In genomic region chr3:107709156-107709555, GRCm38 (mm10) we compare ENCODE assay signal across 14 mouse cellular contexts. TPM values are rescaled to one million over a fixed set of nuclear protein-coding genes. Genes with fewer than 3 reads are reported as not detected.
DNase-seq lines count a peak whose midpoint lies in the region.
"Had no signal": no experiment of that assay in that cellular context is flagged by ENCODE, and none has a peak within 500 bp of the region (broad histone marks: within the 10 kb centered on the region; RNA-seq: fewer than 3 reads in every experiment).

No protein-coding gene starts in this region.

- intact Hi-C loops in heart, postnatal 14 days (cut with DNase I): no loop called here

- DNase-seq in adrenal gland, postnatal 10 days: peak; percentile 20
- DNase-seq in adrenal gland, adult 18-20 months (ENCODE audit: low spot score in 2 of 2): no peak
- peak; percentile 79 for DNase-seq in heart, adult 11 months
- DNase-seq in heart, postnatal 14 days: no peak
- peak; percentile 42 for DNase-seq in Muller cell, postnatal 12 days (ENCODE audit: inconsistent ontology term)
- no peak for DNase-seq in thymus, postnatal 10 days (ENCODE audit: low spot score in 2 of 2)
- DNase-seq: cerebellum, adult 18-20 months; cerebellum, adult 9-10 months; cerebellum, postnatal 14 days; gastrocnemius, postnatal 10 days; gastrocnemius, postnatal 36 days; heart, postnatal 36 days; kidney, adult 18-20 months; kidney, adult 9 months had no signal

RNA-seq across cellular contexts. Expression of gene Ahcyl1, which starts 12.8 kb away (rescaled TPM):
- total RNA-seq in adrenal gland, postnatal 10 days (2021): 100 to 1,000 TPM; 249 to 285 TPM
- total RNA-seq in adrenal gland, adult 18-20 months (2021): 100 to 1,000 TPM; 252 to 308 TPM
- 10 to 100 TPM; 79.1 to 91.9 TPM for total RNA-seq in heart, postnatal 14 days (2021)

RNA-seq across cellular contexts. Expression of gene Csf1, which starts 51.1 kb away (rescaled TPM):
- 10 to 100 TPM; 15.6 to 18.3 TPM for total RNA-seq in adrenal gland, postnatal 10 days (2021)
- total RNA-seq in adrenal gland, adult 18-20 months (2021): 10 to 100 TPM; 13.2 to 34.7 TPM
- total RNA-seq in heart, postnatal 14 days (2021): 10 to 100 TPM; 25.5 to 33.6 TPM

Comparison
In these comparisons a context has a peak if more than half of its experiments do, and no peak if none do; other contexts are left out.
1. DNase-seq: peak in adrenal gland, postnatal 10 days (single experiment), heart, adult 11 months (single experiment) and Muller cell, postnatal 12 days (single experiment); none in adrenal gland, adult 18-20 months (0 of 2), heart, postnatal 14 days (0 of 2) and thymus, postnatal 10 days (0 of 2).